Mouse (Mus musculus) frontal cortex, postnatal 10 days (tissue): ENCODE data around the gene Sema6d.

Experiments
- DNase-seq, 2 experiments: peaks; one replicate each; pipeline ENCODE4 v3.0.0; 2022; ENCODE audit warnings: low spot score in 2 of 2, mixed read lengths in 1 of 2

Gene Sema6d

GRCm38 (mm10) chr2:124089813-124090230 lies at the start of gene Sema6d:
Gene Sema6d (plus strand): TSS chr2:124089969.
- peak; percentile 18 to 38 for DNase-seq

GRCm38 (mm10) chr2:124059910-124060309 lies 29.9 kb upstream of the Sema6d start:
- DNase-seq: no peak

- DNase-seq: no peak
Measured at GRCm38 (mm10) chr2:124068380-124068779, 21.4 kb upstream of the Sema6d start.

GRCm38 (mm10) chr2:124070664-124071063 lies 19.1 kb upstream of the Sema6d start:
- DNase-seq: no peak

GRCm38 (mm10) chr2:124071380-124071779 lies 18.4 kb upstream of the Sema6d start:
- no peak for DNase-seq

GRCm38 (mm10) chr2:124090231-124091141 lies 717 bp downstream of the Sema6d start:
- DNase-seq: peak; percentile 32 to 51

GRCm38 (mm10) chr2:124099697-124100096 lies 9.9 kb downstream of the Sema6d start:
- DNase-seq: no peak

GRCm38 (mm10) chr2:124100486-124101200 lies 10.9 kb downstream of the Sema6d start:
- DNase-seq: peak; percentile 29 to 74

GRCm38 (mm10) chr2:124101201-124101517 lies 11.4 kb downstream of the Sema6d start:
- DNase-seq: no peak

GRCm38 (mm10) chr2:124101580-124101979 lies 11.8 kb downstream of the Sema6d start:
- DNase-seq: no peak

- DNase-seq: no peak
Measured at GRCm38 (mm10) chr2:124103277-124103676, 13.5 kb downstream of the Sema6d start.

- no peak for DNase-seq
Measured at GRCm38 (mm10) chr2:124118469-124119243, 28.9 kb downstream of the Sema6d start.

- no peak for DNase-seq
Measured at GRCm38 (mm10) chr2:124120355-124120754, 30.6 kb downstream of the Sema6d start.

GRCm38 (mm10) chr2:124121539-124121938 lies 31.8 kb downstream of the Sema6d start:
- DNase-seq: no peak

- no peak for DNase-seq
Measured at GRCm38 (mm10) chr2:124125504-124125903, 35.7 kb downstream of the Sema6d start.

GRCm38 (mm10) chr2:124126853-124127252 lies 37.1 kb downstream of the Sema6d start:
- DNase-seq: no peak

- no peak for DNase-seq
Measured at GRCm38 (mm10) chr2:124130876-124131275, 41.1 kb downstream of the Sema6d start.

- DNase-seq: no peak
Measured at GRCm38 (mm10) chr2:124141510-124142044, 51.8 kb downstream of the Sema6d start.

GRCm38 (mm10) chr2:124145528-124145927 lies 55.8 kb downstream of the Sema6d start:
- no peak for DNase-seq

- DNase-seq: no peak
Measured at GRCm38 (mm10) chr2:124158158-124158557, 68.4 kb downstream of the Sema6d start.

- DNase-seq: no peak
Measured at GRCm38 (mm10) chr2:124162001-124162599, 72.3 kb downstream of the Sema6d start.
